Mouse (Mus musculus): ENCODE measurements around the gene Slc4a1.

GRCm38 (mm10) chr11:102377186-102377585, 11.2 kb upstream of the Slc4a1 start:
- TF ChIP-seq POLR2A (IDR thresholded peaks at IDR 0.05; ENCODE audit: low read depth, low read length): no peak
- no peak for TF ChIP-seq CTCF (IDR thresholded peaks at IDR 0.05; ENCODE audit: borderline replicate concordance, insufficient read depth, low read length)

Data from embryonic fibroblast, embryonic 13.5 days (primary cell).